Mouse (Mus musculus) megakaryocyte, embryonic 14.5 days (primary cell): ENCODE results near the gene Lhfpl4.

ENCODE experiments used
- FLI1 ChIP-seq: IDR thresholded peaks from 2 replicates; pipeline ENCODE4 v1.6.1; 2012; ENCODE audit warnings: low read length, inconsistent platforms, mixed read lengths
- GATA1 ChIP-seq: IDR thresholded peaks from 3 replicates; pipeline ENCODE4 v1.6.1; 2012; ENCODE audit warnings: mixed read lengths, low read length, inconsistent platforms, borderline replicate concordance

- TF ChIP-seq GATA1 = no peak
- no peak for TF ChIP-seq FLI1
Observed at GRCm38 (mm10) chr6:113238442-113238841, 43.3 kb upstream of the Lhfpl4 start.
